Mouse (Mus musculus) CD4-positive, CD25-positive, alpha-beta regulatory T cell, adult 4 months (primary cell): ENCODE measurements at regions not wholly inside any gene's neighbourhood (a gene's known extent, or its start where the extent isn't known, plus 50 kb on each side); places are given as distances from the start of the nearest gene placed in this dataset.

Experiments used
- ATAC-seq: one replicate; pipeline ENCODE4 v1.8.0; 2017

DNA sequence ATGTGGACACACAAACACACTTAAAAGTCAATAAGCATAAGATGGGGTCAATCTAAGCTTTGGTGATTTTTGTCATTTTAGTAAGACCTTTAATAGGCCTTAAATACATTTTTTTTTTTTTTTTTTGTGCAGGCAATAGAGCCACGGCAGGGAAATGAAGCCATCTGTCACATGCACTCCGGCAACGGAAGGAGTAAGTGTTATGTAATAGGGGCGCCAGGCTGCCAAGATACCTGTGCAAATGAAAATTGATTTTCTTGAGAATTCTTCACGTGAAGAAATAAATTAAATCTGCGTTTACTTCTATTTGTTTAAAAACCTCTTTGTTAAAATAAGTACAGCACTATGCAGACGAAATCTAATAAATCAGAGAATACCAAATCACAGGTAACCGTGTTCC is 54.6 kb upstream of the Card11 start:
- ATAC-seq: no peak

- no peak for ATAC-seq
Observed at GRCm38 (mm10) chr5:141055596-141056343, 55.4 kb upstream of the Card11 start.

DNA sequence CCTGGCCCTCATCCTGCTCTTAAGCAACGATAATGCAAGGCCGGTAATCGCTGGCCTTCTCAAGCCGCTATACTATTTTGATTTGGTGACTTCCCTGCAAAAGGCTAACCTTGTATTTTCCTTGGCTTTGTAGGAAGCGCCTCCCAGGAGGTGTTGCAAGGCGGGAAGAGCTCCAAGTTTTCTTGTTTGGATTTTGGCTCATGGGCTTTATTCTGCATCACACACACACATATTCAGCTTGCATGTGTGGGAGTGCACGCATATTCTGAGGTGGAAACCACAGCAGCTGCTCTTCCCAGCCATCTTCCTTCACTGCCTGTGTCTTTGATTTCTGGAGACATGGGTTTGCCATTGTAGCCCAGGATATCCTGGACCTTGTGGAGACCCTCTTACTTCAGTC is 57.8 kb upstream of the Card11 start:
- no peak for ATAC-seq

GRCm38 (mm10) chr5:141058863-141059262 is 58.5 kb upstream of the Card11 start:
- ATAC-seq: no peak

GRCm38 (mm10) chr5:141062144-141062543 is 61.8 kb upstream of the Card11 start:
- ATAC-seq: no peak

DNA sequence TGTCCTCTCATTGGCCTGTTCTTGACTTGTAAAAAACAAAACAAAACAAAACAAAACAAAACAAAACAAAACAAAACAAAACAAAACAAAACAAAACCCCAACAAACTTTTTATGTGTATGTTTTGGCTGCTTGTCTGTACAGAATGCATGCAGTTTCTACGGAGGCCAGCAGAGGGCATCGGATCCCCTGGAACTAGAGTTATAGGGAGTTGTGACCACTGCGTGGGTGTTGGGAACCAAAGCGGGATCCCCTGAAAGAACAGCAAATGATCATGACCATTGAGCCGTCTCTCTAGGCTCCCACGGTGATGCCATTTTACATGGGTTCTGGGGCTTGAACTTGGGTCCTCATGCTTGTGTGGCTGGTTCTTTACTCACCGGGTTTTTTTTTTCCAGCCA is 67.2 kb upstream of the Card11 start:
- no peak for ATAC-seq

- ATAC-seq: no peak
Observed at GRCm38 (mm10) chr5:141074457-141074856, 74.1 kb upstream of the Card11 start.

GRCm38 (mm10) chr5:141076158-141076557 is 75.8 kb upstream of the Card11 start:
- ATAC-seq: no peak

GRCm38 (mm10) chr5:141076942-141077341 is 76.6 kb upstream of the Card11 start:
- no peak for ATAC-seq

DNA sequence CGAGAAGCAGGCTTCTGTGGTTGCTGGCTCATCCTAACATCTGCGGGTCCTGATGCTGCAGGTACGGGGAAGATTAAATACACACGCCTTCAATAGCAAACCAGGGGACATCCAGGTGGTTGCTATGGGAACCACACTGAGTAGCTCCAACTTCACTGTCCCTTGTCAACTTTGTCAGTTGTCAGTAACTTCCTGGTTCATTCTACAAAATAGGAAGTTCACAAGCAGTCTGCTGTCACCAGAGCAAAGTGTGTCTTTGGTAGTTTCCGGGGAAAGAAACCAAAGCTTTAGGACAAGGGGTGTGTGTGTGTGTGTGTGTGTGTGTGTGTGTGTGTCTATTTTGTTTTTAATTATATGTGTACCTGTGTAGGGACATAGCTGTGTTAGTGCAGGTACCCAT is 80.5 kb upstream of the Card11 start:
- peak; percentile 32 for ATAC-seq

DNA sequence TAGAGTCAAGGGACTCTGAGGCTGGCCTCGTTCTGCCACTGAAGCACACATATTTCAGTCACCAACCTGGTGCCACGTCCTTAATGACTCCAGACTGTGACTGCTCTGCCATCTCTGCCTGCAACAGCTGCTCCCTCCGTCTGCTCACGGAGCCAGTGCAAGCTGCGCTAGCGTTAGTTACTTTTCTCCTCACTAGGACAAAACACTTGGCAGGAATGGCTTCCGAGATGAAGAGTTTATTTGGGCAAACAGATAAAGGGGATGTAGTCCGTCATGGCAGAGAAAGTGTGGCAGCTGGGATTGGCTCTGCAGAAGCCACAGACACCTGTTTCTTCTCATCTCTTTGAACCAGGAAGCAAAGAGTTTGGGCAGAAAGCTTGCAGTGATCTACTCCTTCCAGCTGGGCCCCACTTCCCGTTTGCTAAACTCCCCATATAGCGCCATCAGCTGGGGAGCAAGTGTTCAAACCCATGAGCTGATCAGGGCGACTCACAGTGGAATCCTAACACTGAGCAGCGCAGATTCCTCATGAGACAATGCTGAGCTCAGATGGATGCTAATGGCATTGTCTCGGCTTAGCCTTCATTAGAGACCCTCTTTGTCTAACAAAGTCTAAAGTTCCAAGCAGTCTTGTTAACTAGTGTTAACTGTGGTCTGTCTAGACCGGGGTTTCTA is 83.8 kb upstream of the Card11 start:
- peak; percentile 61 for ATAC-seq

GRCm38 (mm10) chr5:141084746-141085145 is 84.4 kb upstream of the Card11 start:
- peak; percentile 93 for ATAC-seq

- no peak for ATAC-seq
Observed at GRCm38 (mm10) chr5:141091676-141092075, 91.3 kb upstream of the Card11 start.

- no peak for ATAC-seq
Observed at GRCm38 (mm10) chr5:141093641-141094040, 93.3 kb upstream of the Card11 start.

GRCm38 (mm10) chr5:141097878-141098277 is 97.5 kb upstream of the Card11 start:
- ATAC-seq: no peak

DNA sequence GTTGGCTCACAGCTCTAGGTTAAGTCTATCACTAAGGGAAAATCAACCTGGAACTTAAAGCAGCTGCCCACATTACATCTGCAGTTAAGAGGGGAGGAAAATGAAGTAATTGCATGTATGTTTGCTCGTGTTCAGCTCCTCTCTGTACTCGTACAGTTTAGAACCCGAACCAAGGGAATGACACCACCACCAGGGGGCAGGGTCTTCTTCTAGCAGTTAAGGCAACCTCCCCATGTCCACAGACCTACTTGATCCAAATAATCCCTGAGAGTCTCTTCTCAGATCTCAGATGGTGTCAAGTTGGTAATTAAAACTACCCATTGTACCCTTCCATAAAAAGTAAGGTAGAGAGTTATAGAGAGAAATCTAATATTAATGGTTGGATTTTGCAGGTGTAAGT is 111.3 kb upstream of the Card11 start:
- ATAC-seq: no peak

DNA sequence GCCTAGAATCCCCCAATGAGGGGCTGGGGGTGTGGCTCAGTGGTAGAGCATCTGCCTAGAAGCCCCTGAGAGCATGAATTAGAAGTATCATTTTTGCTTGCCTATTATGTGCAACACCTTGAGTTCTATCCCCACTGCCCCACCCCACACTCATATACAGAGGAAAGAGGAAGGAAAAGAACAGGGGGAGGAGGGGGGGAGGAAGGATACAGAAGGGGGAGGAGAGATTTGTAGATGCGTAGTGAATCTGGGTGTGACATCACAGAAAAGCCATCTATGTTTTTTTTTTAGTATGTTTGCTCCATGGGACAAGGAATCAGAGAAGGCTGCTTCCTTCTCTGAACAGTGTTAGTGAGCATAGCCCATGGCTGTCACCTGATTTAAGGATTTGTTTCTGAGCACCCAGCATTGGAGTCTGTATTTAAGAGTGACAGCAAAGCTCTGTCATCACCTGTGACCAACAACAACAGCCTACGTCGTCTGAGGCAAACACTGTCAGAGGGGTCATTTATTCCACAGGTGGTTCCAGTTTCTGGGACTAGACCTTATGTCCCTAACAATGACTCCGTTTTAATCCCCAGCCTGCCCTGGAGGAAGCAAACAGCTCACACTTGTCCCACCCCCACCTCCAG is 115.0 kb upstream of the Card11 start:
- ATAC-seq: no peak

DNA sequence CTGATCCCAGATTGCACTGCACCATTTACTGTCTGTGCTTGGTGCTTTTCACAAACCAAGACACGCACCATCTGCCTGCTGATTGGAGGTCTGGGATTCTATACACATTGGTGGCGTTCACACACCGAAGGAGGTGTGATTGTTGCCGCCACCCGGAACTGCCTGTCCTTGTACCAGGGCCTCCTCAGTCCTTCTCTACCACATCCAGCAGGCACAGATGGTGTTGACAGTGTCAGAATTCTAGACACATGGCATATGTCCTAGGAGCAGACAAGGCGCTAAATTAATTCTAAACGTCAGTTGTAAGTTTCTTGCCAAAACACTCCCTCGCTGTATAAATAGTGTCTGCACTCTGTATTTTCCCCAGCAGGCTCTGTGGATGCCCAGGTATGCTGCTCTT is 115.6 kb upstream of the Card11 start:
- no peak for ATAC-seq

- ATAC-seq: no peak
Observed at GRCm38 (mm10) chr5:141125870-141126269, 115.4 kb upstream of the Sdk1 start.

- no peak for ATAC-seq
Observed at GRCm38 (mm10) chr5:141126536-141126935, 114.8 kb upstream of the Sdk1 start.

DNA sequence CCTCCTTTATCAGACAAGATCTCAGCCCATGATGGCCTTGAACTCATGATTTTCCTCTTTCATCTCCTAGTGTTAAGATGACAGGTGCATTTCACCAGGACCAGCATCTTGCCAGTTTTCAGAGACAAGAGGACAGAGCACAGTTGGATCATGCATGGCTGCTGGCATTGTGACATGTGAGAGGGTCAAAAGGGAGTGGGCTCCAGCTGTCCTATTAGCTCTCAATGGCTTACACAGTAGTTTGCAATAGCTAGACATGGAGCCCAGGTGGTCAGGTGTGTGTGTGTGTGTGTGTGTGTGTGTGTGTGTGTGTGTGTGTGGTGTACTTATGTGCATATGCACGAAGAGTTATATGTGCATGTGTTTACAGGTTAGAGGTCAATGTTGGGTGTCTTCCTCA is 110.3 kb upstream of the Sdk1 start:
- no peak for ATAC-seq

- ATAC-seq: no peak
Observed at GRCm38 (mm10) chr5:141131906-141132305, 109.4 kb upstream of the Sdk1 start.

DNA sequence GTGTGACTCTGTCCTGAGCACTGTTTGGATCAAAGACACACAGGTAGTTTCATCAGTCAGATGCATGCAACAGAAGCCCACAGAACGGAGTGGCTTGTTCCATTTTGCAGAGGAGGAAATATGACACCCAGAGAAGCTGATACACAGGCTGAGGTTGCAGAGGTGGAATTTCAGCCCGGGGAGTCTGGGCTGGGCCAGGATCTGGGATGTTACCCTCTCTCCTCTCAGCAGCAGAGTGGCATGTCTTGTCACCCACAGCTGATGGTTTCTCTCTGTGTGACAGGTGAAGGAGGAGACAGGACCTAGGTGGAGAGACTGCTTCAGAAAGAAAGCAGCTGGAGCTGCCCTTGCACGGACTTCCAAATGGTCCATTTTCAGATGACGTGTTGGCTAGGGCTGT is 105.1 kb upstream of the Sdk1 start:
- no peak for ATAC-seq

- no peak for ATAC-seq
Observed at GRCm38 (mm10) chr5:141137716-141138115, 103.6 kb upstream of the Sdk1 start.
